Mouse (Mus musculus): ENCODE data around the gene N4bp2.

- TF ChIP-seq TAL1 (IDR thresholded peaks at IDR 0.05; ENCODE audit: low read length) (no peak), GATA1 (IDR thresholded peaks at IDR 0.05; ENCODE audit: low read length) (no peak)
Measured at GRCm38 (mm10) chr5:65829059-65829458, 65.7 kb downstream of the N4bp2 start.
